Mouse (Mus musculus) CH12.LX (cell line): Measurements from ENCODE around the gene Klhl7. TPM values are rescaled to one million over a fixed set of nuclear protein-coding genes. Genes with fewer than 3 reads are reported as not detected.

Experiments used
- DNase-seq: peaks from one replicate; pipeline ENCODE4 v3.0.0-alpha.2; 2013; ENCODE audit errors: extremely low read depth
- H3K27ac ChIP-seq: 2 replicates; pipeline ENCODE4 v1.5.1; 2012; ENCODE audit warnings: low read depth, mild to moderate bottlenecking, control low read depth, moderate library complexity; ENCODE audit not compliant: insufficient read depth
- H3K27me3 ChIP-seq: replicated peaks from 2 replicates; pipeline ENCODE3; 2012; ENCODE audit warnings: inconsistent platforms
- H3K36me3 ChIP-seq, 2 experiments: replicated peaks in 1 of 2; 2 replicates each; pipeline versions ENCODE3 to v1.6.1; 2012; ENCODE audit warnings: inconsistent platforms in 1 of 2, low read length in 1 of 2, mild to moderate bottlenecking in 1 of 2, mixed read lengths in 1 of 2, moderate library complexity in 1 of 2; ENCODE audit not compliant: control insufficient read depth in 1 of 2, insufficient read depth in 1 of 2
- H3K4me1 ChIP-seq, 2 experiments: 2 replicates each; pipeline ENCODE4 v1.6.1; 2012; ENCODE audit warnings: inconsistent platforms in 1 of 2, moderate library complexity in 1 of 2; ENCODE audit not compliant: insufficient read depth in 2 of 2, control insufficient read depth in 1 of 2
- H3K4me2 ChIP-seq: 2 replicates; pipeline ENCODE4 v1.6.1; 2012; ENCODE audit warnings: low read depth, mild to moderate bottlenecking, control low read depth; ENCODE audit not compliant: poor library complexity, insufficient read depth, severe bottlenecking
- H3K4me3 ChIP-seq, 3 experiments: fragments of 150-350 bp in 1 of 3; sonication (generic) in 1 of 3; replicated peaks in 1 of 3; 2 replicates each; pipeline versions ENCODE3 to v1.5.1; 2011 to 2012; ENCODE audit warnings: low read depth in 2 of 3, low read length in 2 of 3, mild to moderate bottlenecking in 2 of 3, moderate library complexity in 2 of 3, control low read depth in 1 of 3, improper control_type of control experiment in 1 of 3, inconsistent platforms in 1 of 3, mixed read lengths in 1 of 3; ENCODE audit not compliant: poor library complexity in 1 of 3
- H3K79me2 ChIP-seq: replicated peaks from 2 replicates; pipeline ENCODE4 v1.6.1; 2012; ENCODE audit warnings: mild to moderate bottlenecking, moderate library complexity; ENCODE audit not compliant: control insufficient read depth, poor library complexity, insufficient read depth, severe bottlenecking; ENCODE audit errors: extremely low read depth
- H3K9ac ChIP-seq: 2 replicates; pipeline ENCODE4 v1.6.1; 2012; ENCODE audit warnings: low read depth, mild to moderate bottlenecking, control low read depth, moderate library complexity; ENCODE audit not compliant: insufficient read depth
- H3K9me3 ChIP-seq: replicated peaks from 2 replicates; pipeline ENCODE3; 2012; ENCODE audit warnings: low read length, inconsistent platforms, mixed read lengths
- BHLHE40 ChIP-seq: IDR thresholded peaks from 2 replicates; pipeline ENCODE4 v1.6.1; 2011; ENCODE audit warnings: mild to moderate bottlenecking, low read depth, low read length, improper control_type of control experiment
- EP300 ChIP-seq: IDR thresholded peaks from 2 replicates; pipeline ENCODE4 v1.6.1; 2011; ENCODE audit warnings: low read length, improper control_type of control experiment
- MXI1 ChIP-seq: IDR thresholded peaks from 2 replicates; pipeline ENCODE4 v1.6.1; 2011; ENCODE audit warnings: mild to moderate bottlenecking, low read depth, low read length, improper control_type of control experiment
- MYC ChIP-seq: IDR thresholded peaks from 2 replicates; pipeline ENCODE4 v1.6.1; 2011; ENCODE audit warnings: low read depth, mild to moderate bottlenecking, improper control_type of control experiment, low read length
- PAX5 ChIP-seq: IDR thresholded peaks from 2 replicates; pipeline ENCODE4 v1.6.1; 2012; ENCODE audit warnings: low read length, inconsistent platforms, mixed read lengths
- POLR2A ChIP-seq: IDR thresholded peaks from 2 replicates; pipeline ENCODE4 v1.6.1; 2011; ENCODE audit warnings: low read depth, mild to moderate bottlenecking, improper control_type of control experiment, low read length
- RCOR1 ChIP-seq: conservative IDR thresholded peaks from 2 replicates; pipeline ENCODE4 v1.6.1; 2012; ENCODE audit warnings: low read depth, mild to moderate bottlenecking, inconsistent platforms, low read length, improper control_type of control experiment
- SIN3A ChIP-seq: IDR thresholded peaks from 2 replicates; pipeline ENCODE4 v1.6.1; 2012; ENCODE audit warnings: low read length, improper control_type of control experiment, inconsistent platforms
- TBP ChIP-seq: conservative IDR thresholded peaks from 2 replicates; pipeline ENCODE4 v1.6.1; 2011; ENCODE audit warnings: low read depth, low read length, improper control_type of control experiment
- TCF12 ChIP-seq: IDR thresholded peaks from 2 replicates; pipeline ENCODE4 v1.6.1; 2014; ENCODE audit warnings: low read depth, mild to moderate bottlenecking, inconsistent platforms, low read length, improper control_type of control experiment
- USF1 ChIP-seq: IDR thresholded peaks from 2 replicates; pipeline ENCODE4 v1.6.1; 2014; ENCODE audit warnings: low read depth, mild to moderate bottlenecking, inconsistent platforms, low read length, improper control_type of control experiment
- dilution Hi-C: fragments of 300-500 bp; cut with MboI; formaldehyde crosslinking; loops from 2 replicates; pipeline ENCODE4 v1.14.3; 2020; ENCODE audit warnings: low sequenced_read_pairs; ENCODE audit not compliant: extremely low pct_unique_long_range_greater_than_20kb, extremely low pct_ligation_motif_present
- in situ Hi-C: fragments of 300-500 bp; cut with MboI; formaldehyde crosslinking; loops from 3 replicates; pipeline ENCODE4 v1.14.3; 2019; ENCODE audit warnings: low sequenced_read_pairs, low pct_ligation_motif_present, low pct_unique_long_range_greater_than_20kb, mixed read lengths
- polyA plus RNA-seq: library from polyadenylated mRNA; unstranded; fragments of >175 nt; gene quantifications from 2 replicates; pipeline ENCODE4 v1.2.1, GENCODE M21; 2012; ENCODE audit warnings: low read depth; ENCODE audit not compliant: insufficient read length
- total RNA-seq, 2 experiments: library from RNA; depleted of rRNA; stranded (reverse); fragments of 300-350 nt in 1 of 2; fragments of >200 nt in 1 of 2; gene quantifications; 2 replicates each; pipeline ENCODE4 v1.2.3; 2012 to 2014

Gene Klhl7
- total and polyA plus RNA-seq, 3 experiments = 20.4 to 71.4 (median 26.5) TPM

- peaks cover 0 to 52% of the 10 kb centered on the region in 2 experiments for H3K36me3 ChIP-seq
- peaks cover 3 to 30% of the 10 kb centered on the region in 2 experiments; a peak in 3 of 4 replicates for H3K4me1 ChIP-seq
- no peak overlapping the region for H3K9ac ChIP-seq
- no peak overlapping the region for H3K27ac ChIP-seq
- TF ChIP-seq MYC = no peak
- TF ChIP-seq SIN3A = peak; percentile 93
- peak; percentile 74; the same call in 1 of the 2 replicates for TF ChIP-seq MXI1
- H3K79me2 ChIP-seq = peaks cover 3% of the 10 kb centered on the region
- DNase-seq = no peak
- in situ Hi-C loops (no loop called here), dilution Hi-C loops (no loop called here)
- H3K4me2 ChIP-seq = no peak overlapping the region
- H3K4me3 ChIP-seq = no peak overlapping the region
- H3K27me3 ChIP-seq = no peaks in the 10 kb centered on the region
- no peaks in the 10 kb centered on the region for H3K9me3 ChIP-seq
Observed at GRCm38 (mm10) chr5:24110068-24110467, 9.7 kb downstream of the Klhl7 start.

- H3K4me3 ChIP-seq = no peak overlapping the region
- peaks cover 3 to 51% of the 10 kb centered on the region in 2 experiments for H3K4me1 ChIP-seq
- peaks cover 0 to 42% of the 10 kb centered on the region in 2 experiments for H3K36me3 ChIP-seq
- no peaks in the 10 kb centered on the region for H3K27me3 ChIP-seq
- peaks cover 5% of the 10 kb centered on the region; the same call in 1 of the 2 replicates for H3K79me2 ChIP-seq
- no peaks in the 10 kb centered on the region for H3K9me3 ChIP-seq
- no peak overlapping the region for H3K27ac ChIP-seq
- TF ChIP-seq TCF12 (peak; percentile 51; the same call in 1 of the 2 replicates), POLR2A (peak; percentile 31; the same call in 1 of the 2 replicates), PAX5 (no peak), TBP (0 out of 2 replicates have a peak, but pooled peaks have one; percentile 56), EP300 (no peak)
- DNase-seq = no peak
- no peak overlapping the region for H3K9ac ChIP-seq
- H3K4me2 ChIP-seq = no peak overlapping the region
- dilution Hi-C loops = no loop called here
- in situ Hi-C loops = no loop called here
Observed at GRCm38 (mm10) chr5:24112116-24112903, 11.9 kb downstream of the Klhl7 start.

- Histone ChIP-seq H3K4me3 (no peak overlapping the region), H3K9ac (no peak overlapping the region), H3K27ac (no peak overlapping the region), H3K9me3 (peaks cover 2% of the 10 kb centered on the region), H3K27me3 (no peaks in the 10 kb centered on the region), H3K4me2 (no peak overlapping the region), H3K4me1 (peaks cover 0 to 20% of the 10 kb centered on the region in 2 experiments; a peak in 2 of 4 replicates), H3K36me3 (peaks cover 0 to 36% of the 10 kb centered on the region in 2 experiments)
- dilution Hi-C loops (no loop called here), in situ Hi-C loops (no loop called here)
- no peak for DNase-seq
- TF ChIP-seq USF1 (no peak), BHLHE40 (no peak), RCOR1 (no peak)
- TF ChIP-seq, all 38 proteins: peak for 0
- peaks cover 4% of the 10 kb centered on the region; the same call in 1 of the 2 replicates for H3K79me2 ChIP-seq
Observed at GRCm38 (mm10) chr5:24122221-24122620, 21.8 kb downstream of the Klhl7 start.
